Mouse (Mus musculus) bone marrow, adult 2 months (tissue): ENCODE data around the gene Ccdc86.
A peak's percentile ranks its signal among the peaks of the same experiment; 100 is the strongest.

ENCODE experiments used
- CTCF ChIP-seq: fragments of 200-500 bp; IDR thresholded peaks from 2 replicates; pipeline ENCODE4 v1.5.1; 2011; ENCODE audit warnings: low read length, control low read depth; ENCODE audit not compliant: control insufficient read depth, insufficient read depth
- POLR2A ChIP-seq: fragments of 200-500 bp; IDR thresholded peaks from 2 replicates; pipeline ENCODE4 v1.6.1; 2011; ENCODE audit warnings: low read depth, mild to moderate bottlenecking, control low read depth, low read length, borderline replicate concordance; ENCODE audit not compliant: control insufficient read depth

DNA sequence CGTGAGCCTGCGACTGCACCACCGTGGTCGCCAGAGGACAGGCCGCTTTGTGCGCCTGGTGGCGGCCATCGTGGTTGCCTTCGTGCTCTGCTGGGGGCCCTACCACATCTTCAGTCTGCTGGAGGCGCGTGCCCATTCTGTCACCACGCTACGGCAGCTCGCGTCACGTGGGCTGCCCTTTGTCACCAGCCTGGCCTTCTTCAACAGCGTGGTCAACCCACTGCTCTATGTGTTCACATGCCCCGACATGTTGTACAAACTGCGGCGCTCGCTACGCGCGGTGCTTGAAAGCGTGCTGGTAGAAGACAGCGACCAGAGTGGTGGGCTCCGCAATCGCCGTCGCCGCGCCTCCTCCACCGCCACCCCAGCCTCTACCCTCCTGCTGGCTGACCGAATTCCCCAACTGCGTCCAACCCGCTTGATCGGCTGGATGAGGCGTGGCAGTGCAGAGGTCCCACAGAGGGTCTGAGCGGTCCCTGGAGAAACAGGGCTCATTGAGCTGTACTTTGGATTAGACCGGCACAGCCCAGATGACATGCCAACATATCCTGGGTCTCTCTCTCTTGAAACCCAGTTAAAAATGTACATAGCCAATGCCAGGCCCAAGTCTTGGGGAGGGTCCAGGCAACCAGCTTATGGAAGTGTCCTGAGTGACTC, 8.1 kb downstream of the Ccdc86 start:
- 0 out of 2 replicates have a peak, but pooled peaks have one; percentile 5 for TF ChIP-seq POLR2A
- TF ChIP-seq CTCF, result no peak
